Mouse (Mus musculus) lung, postnatal 0 days (tissue): ENCODE measurements around the gene Gpr45. TPM values are rescaled to one million over a fixed set of nuclear protein-coding genes. Genes with fewer than 3 reads are reported as not detected.

Experiments
- ATAC-seq: fragments of 200-750 bp; cut with Nextera tagmentation; 2 replicates; pipeline ENCODE4 v1.8.0; 2017; ENCODE audit warnings: moderate library complexity
- DNase-seq: peaks from one replicate; pipeline ENCODE4 v3.0.0-alpha.2; 2016; ENCODE audit warnings: low spot score
- H3K27ac ChIP-seq: fragments of 300-500 bp; sonication (generic); 2 replicates; pipeline ENCODE4 v1.5.1; 2014; ENCODE audit warnings: antibody characterized with exemption, mild to moderate bottlenecking, low read length, mixed read lengths
- H3K27me3 ChIP-seq: fragments of 300-500 bp; sonication (generic); replicated peaks from 2 replicates; pipeline ENCODE4 v1.6.1; 2014; ENCODE audit warnings: low read length, mixed read lengths; ENCODE audit not compliant: insufficient read depth
- H3K36me3 ChIP-seq: fragments of 300-500 bp; sonication (generic); 2 replicates; pipeline ENCODE4 v1.6.1; 2014; ENCODE audit warnings: low read length, mixed read lengths; ENCODE audit not compliant: insufficient read depth
- H3K4me1 ChIP-seq: fragments of 300-500 bp; sonication (generic); 2 replicates; pipeline ENCODE4 v1.6.1; 2014; ENCODE audit warnings: antibody characterized with exemption, low read depth, low read length, mixed read lengths; ENCODE audit not compliant: insufficient read depth
- H3K4me2 ChIP-seq: fragments of 300-500 bp; sonication (generic); replicated peaks from 2 replicates; pipeline ENCODE4 v1.6.1; 2014; ENCODE audit warnings: low read depth, mild to moderate bottlenecking, low read length, moderate library complexity, mixed read lengths
- H3K4me3 ChIP-seq: fragments of 300-500 bp; sonication (generic); 2 replicates; pipeline ENCODE4 v1.5.1; 2014; ENCODE audit warnings: low read depth, low read length
- H3K9ac ChIP-seq: fragments of 300-500 bp; sonication (generic); replicated peaks from 2 replicates; pipeline ENCODE4 v1.6.1; 2014; ENCODE audit warnings: low read depth, mild to moderate bottlenecking
- H3K9me3 ChIP-seq: fragments of 300-500 bp; sonication (generic); 2 replicates; pipeline ENCODE4 v1.6.1; 2016; ENCODE audit warnings: low read length, mixed read lengths
- CTCF ChIP-seq: IDR thresholded peaks from 2 replicates; pipeline ENCODE4 v1.5.1; 2016; ENCODE audit warnings: antibody characterized with exemption, mild to moderate bottlenecking
- EP300 ChIP-seq: IDR thresholded peaks from 2 replicates; pipeline ENCODE4 v1.6.1; 2016; ENCODE audit warnings: antibody characterized with exemption, mild to moderate bottlenecking, control low read depth
- WGBS: fragments of 180-500 bp; shearing (Covaris S2); extraction: QIAGEN DNeasy Blood & Tissue Kit; methylation state at CpG from one replicate; pipeline ENCODE4 v1.1.7; 2014; 5-methylcytosine and 5-hydroxymethylcytosine counted together
- microRNA-seq: library from miRNA; unstranded; fragments of <30 nt; microRNA quantifications from one replicate; pipeline ENCODE4, GENCODE M21; 2016
- polyA plus RNA-seq: library from polyadenylated mRNA; unstranded; fragments of >200 nt; fragmentation: Nextera tagmentation; extraction: Ambion mirVana; gene quantifications from 2 replicates; pipeline ENCODE4 v1.2.1, GENCODE M21; 2015

The Gpr45 gene
- polyA plus RNA-seq, 1 experiment from 2014 or later = 1.2 TPM

DNA sequence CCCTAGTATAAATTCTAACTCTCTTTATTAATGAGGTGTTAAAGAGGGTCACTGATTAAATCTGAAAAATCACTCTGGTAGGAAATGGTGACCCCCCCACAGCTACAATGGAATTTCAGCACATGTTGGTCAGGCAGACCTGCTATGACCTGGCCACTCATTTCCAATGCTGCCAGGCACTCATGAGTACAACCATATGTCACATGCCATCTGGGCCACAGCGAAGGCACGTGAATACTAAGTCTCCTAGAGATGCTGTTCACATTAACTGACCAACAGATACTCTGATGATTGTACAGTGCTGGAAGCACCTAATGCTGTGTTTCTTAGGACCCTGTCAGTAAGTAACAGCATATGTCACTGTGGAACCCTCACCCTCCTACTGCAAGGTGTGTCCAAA is 122.1 kb downstream of the Gpr45 start:
- 0 out of 2 replicates have a peak, but pooled peaks cover 3% of the 10 kb centered on the region for H3K36me3 ChIP-seq
- H3K27ac ChIP-seq = no peak overlapping the region
- TF ChIP-seq CTCF = no peak
- H3K9me3 ChIP-seq = no peaks in the 10 kb centered on the region
- ATAC-seq (no peak), DNase-seq (no peak)
- H3K27me3 ChIP-seq = no peaks in the 10 kb centered on the region
- no peak overlapping the region for H3K4me2 ChIP-seq
- no peak overlapping the region for H3K4me3 ChIP-seq
- H3K9ac ChIP-seq = no peak overlapping the region
- no peaks in the 10 kb centered on the region; the same call in 1 of the 2 replicates for H3K4me1 ChIP-seq
- 89% methylated on average over 2 of the region's 2 CpGs for WGBS

DNA sequence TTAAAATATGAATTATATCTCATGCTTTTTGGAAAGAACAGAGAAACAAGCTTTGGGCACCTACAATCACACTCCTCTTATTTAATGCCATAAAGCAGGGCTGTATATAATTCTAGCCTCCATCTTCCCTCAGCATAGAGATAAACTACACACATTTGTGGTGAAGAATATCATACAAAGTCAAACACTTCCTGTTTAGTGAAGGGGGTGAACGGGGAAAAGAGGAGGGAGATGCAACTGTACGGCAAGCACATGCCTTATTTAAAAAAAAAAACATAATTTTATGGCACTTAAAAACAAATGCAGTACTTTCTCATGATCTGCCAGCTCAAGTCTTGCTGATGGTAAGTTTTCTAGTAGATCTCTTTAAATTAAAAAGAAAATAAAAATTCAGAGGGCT is 125.5 kb downstream of the Gpr45 start:
- ATAC-seq = no peak
- 50% methylated on average over 2 of the region's 2 CpGs for WGBS
- no peak overlapping the region for H3K9ac ChIP-seq

DNA sequence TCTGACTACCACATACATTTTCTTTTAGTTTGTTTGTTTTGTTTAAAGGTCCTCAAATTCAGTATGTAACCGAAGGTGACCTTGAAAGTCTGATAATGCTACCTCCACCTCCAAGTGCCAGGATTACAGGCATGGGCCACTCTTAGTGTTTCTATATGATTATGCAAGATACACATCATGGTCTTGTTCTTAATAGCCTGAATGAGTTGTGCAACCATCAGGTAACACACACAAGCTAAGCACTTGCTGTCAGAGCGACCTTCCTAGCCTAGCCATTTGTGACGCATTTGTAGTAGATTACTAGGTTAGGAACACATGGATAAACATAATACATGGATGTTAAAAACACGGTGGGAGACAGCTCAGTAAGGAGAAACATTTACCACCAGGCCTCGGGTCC is 130.3 kb downstream of the Gpr45 start:
- 71% methylated on average over 5 of the region's 5 CpGs for WGBS
- ATAC-seq = peak; percentile 77
- Histone ChIP-seq H3K4me2 (no peak overlapping the region), H3K9ac (no peak overlapping the region), H3K27me3 (no peaks in the 10 kb centered on the region), H3K36me3 (no peaks in the 10 kb centered on the region), H3K9me3 (no peaks in the 10 kb centered on the region), H3K4me1 (no peaks in the 10 kb centered on the region), H3K4me3 (no peak overlapping the region), H3K27ac (no peak overlapping the region)
- TF ChIP-seq EP300 (no peak), CTCF (no peak)
- peak; percentile 51 for DNase-seq

More for the DNA sequence above, 125.5 kb downstream of the Gpr45 start:
- Histone ChIP-seq H3K4me1 (no peaks in the 10 kb centered on the region), H3K4me3 (no peak overlapping the region), H3K27ac (no peak overlapping the region), H3K27me3 (no peaks in the 10 kb centered on the region), H3K36me3 (0 out of 2 replicates have a peak, but pooled peaks cover 3% of the 10 kb centered on the region), H3K9me3 (no peaks in the 10 kb centered on the region), H3K4me2 (no peak overlapping the region)
- DNase-seq = no peak
- TF ChIP-seq EP300 (no peak), CTCF (no peak)

Small RNA genes within 50 kb of the gene (microRNA-seq; reads per million reads assigned to microRNA genes)
- not detected for gene Gm24001

Other genes starting within 250 kb of the Gpr45 start
- gene Mrps9, start 101.6 kb upstream of the Gpr45 start, polyA plus RNA-seq = 41.1 and 41.2 TPM in 2 replicates
- 7.7 and 8.4 TPM in 2 replicates for gene Tgfbrap1, start 145.8 kb downstream of the Gpr45 start, polyA plus RNA-seq
- 16.3 and 17.6 TPM in 2 replicates for gene AI597479, start 145.8 kb downstream of the Gpr45 start, polyA plus RNA-seq
- gene Fhl2, start 244.1 kb downstream of the Gpr45 start, polyA plus RNA-seq = 21.0 and 22.3 TPM in 2 replicates